Mouse (Mus musculus): ENCODE measurements around the gene Rbms1. TPM values are rescaled to one million over a fixed set of nuclear protein-coding genes. Genes with fewer than 3 reads are reported as not detected.
A peak's percentile ranks its signal among the peaks of the same experiment; 100 is the strongest.

Gene Rbms1
- total and polyA plus RNA-seq, 3 experiments, result 10.1 to 27.4 TPM; not detected in 1

GRCm38 (mm10) chr2:60816307-60816706 lies 146.7 kb downstream of the Rbms1 start:
- Histone ChIP-seq H3K9me3 (replicated peaks; ENCODE audit: insufficient read depth, low read length) (no peaks in the 10 kb centered on the region), H3K79me2 (ENCODE audit: control insufficient read depth, insufficient read depth, low read length, poor library complexity) (no peaks in the 10 kb centered on the region), H3K9ac (ENCODE audit: control insufficient read depth, low read depth, low read length, poor library complexity, severe bottlenecking) (no peak overlapping the region), H3K4me3 (ENCODE audit: control insufficient read depth in 1 of 2, insufficient read depth in 1 of 2, low read depth in 2 of 2, low read length in 2 of 2) (no peak overlapping the region), H3K4me1 (ENCODE audit: control insufficient read depth in 1 of 2, insufficient read depth in 2 of 2, low read length in 2 of 2) (no peaks in the 10 kb centered on the region; a peak in 1 of 4 replicates), H3K36me3 (ENCODE audit: control insufficient read depth in 1 of 2, insufficient read depth in 2 of 2, low read length in 2 of 2) (no peaks in the 10 kb centered on the region), H3K27me3 (ENCODE audit: control insufficient read depth in 1 of 2, insufficient read depth in 2 of 2, low read length in 2 of 2) (no peaks in the 10 kb centered on the region), H3K27ac (ENCODE audit: control insufficient read depth, low read depth, low read length) (no peak overlapping the region)
- no peak for DNase-seq (ENCODE audit: low read depth, low spot score)
- TF ChIP-seq USF1 (IDR thresholded peaks at IDR 0.05; ENCODE audit: low read depth, low read length), result no peak
- no peak for TF ChIP-seq NELFE (IDR thresholded peaks at IDR 0.05; ENCODE audit: low read depth, low read length)
- no peak for TF ChIP-seq CTCF (IDR thresholded peaks at IDR 0.05 in 2 of 3, conservative IDR thresholded peaks at IDR 0.05 in 1 of 3; ENCODE audit: control insufficient read depth in 1 of 3, insufficient read depth in 1 of 3, low read depth in 2 of 3, low read length in 3 of 3, poor library complexity in 1 of 3, severe bottlenecking in 1 of 3)
- TF ChIP-seq BHLHE40 (IDR thresholded peaks at IDR 0.05; ENCODE audit: borderline replicate concordance, low read depth, low read length), result no peak
- no peak for TF ChIP-seq ZKSCAN1 (IDR thresholded peaks at IDR 0.05; ENCODE audit: low read depth, low read length)
- TF ChIP-seq POLR2AphosphoS2 (IDR thresholded peaks at IDR 0.05; ENCODE audit: low read length), result no peak
- TF ChIP-seq TBP (IDR thresholded peaks at IDR 0.05; ENCODE audit: low read depth, low read length), result peak; percentile 82
- TF ChIP-seq ETS1 (IDR thresholded peaks at IDR 0.05; ENCODE audit: low read depth, low read length), result no peak
- TF ChIP-seq GATA1 (IDR thresholded peaks at IDR 0.05; ENCODE audit: low read depth, low read length), result 0 out of 2 replicates have a peak, but pooled peaks have one; percentile 9
- TF ChIP-seq MAFK (IDR thresholded peaks at IDR 0.05; ENCODE audit: borderline replicate concordance, low read depth, low read length), result no peak

DNA sequence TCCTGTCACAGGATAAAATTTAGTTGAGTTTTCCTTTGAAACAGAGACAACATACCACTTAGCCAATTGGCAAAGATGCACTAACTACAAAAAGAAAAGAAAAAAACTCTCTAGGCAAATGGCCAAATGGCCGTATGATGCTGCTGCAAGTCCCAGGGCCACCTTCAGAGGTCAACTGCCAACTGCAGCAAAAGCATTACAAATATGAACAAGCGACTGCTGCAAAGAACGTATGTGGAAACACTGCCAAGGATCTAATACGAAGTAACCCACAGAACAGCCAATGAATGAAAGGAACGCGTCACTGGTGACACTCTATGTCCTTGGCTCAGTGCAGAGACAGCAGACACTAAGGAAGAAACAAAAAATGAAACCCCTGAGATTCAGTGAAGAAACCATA lies 148.2 kb downstream of the Rbms1 start:
- DNase-seq (ENCODE audit: low read depth, low spot score), result no peak
- TF ChIP-seq MYB (IDR thresholded peaks at IDR 0.05; ENCODE audit: low read depth, low read length), result no peak
- no peak for TF ChIP-seq SIN3A (IDR thresholded peaks at IDR 0.05; ENCODE audit: low read length)
- TF ChIP-seq NRF1 (IDR thresholded peaks at IDR 0.05; ENCODE audit: insufficient read depth, low read depth, low read length, poor library complexity, severe bottlenecking), result no peak
- no peak for TF ChIP-seq ETS1 (IDR thresholded peaks at IDR 0.05; ENCODE audit: low read depth, low read length)
- TF ChIP-seq JUND (IDR thresholded peaks at IDR 0.05; ENCODE audit: low read depth, low read length), result no peak
- no peak for TF ChIP-seq TBP (IDR thresholded peaks at IDR 0.05; ENCODE audit: low read depth, low read length)
- TF ChIP-seq CHD2 (IDR thresholded peaks at IDR 0.05; ENCODE audit: low read length), result no peak
- TF ChIP-seq POLR2AphosphoS2 (IDR thresholded peaks at IDR 0.05; ENCODE audit: low read length), result no peak
- no peak for TF ChIP-seq GATA1 (IDR thresholded peaks at IDR 0.05; ENCODE audit: low read depth, low read length)
- no peak for TF ChIP-seq NELFE (IDR thresholded peaks at IDR 0.05; ENCODE audit: low read depth, low read length)
- no peak for TF ChIP-seq HCFC1 (IDR thresholded peaks at IDR 0.05; ENCODE audit: low read depth, low read length)
- Histone ChIP-seq H3K27me3 (ENCODE audit: control insufficient read depth in 1 of 2, insufficient read depth in 2 of 2, low read length in 2 of 2) (no peaks in the 10 kb centered on the region), H3K79me2 (ENCODE audit: control insufficient read depth, insufficient read depth, low read length, poor library complexity) (no peaks in the 10 kb centered on the region), H3K9ac (ENCODE audit: control insufficient read depth, low read depth, low read length, poor library complexity, severe bottlenecking) (no peak overlapping the region), H3K36me3 (ENCODE audit: control insufficient read depth in 1 of 2, insufficient read depth in 2 of 2, low read length in 2 of 2) (peaks cover 0 to 9% of the 10 kb centered on the region in 2 experiments; a peak in 2 of 4 replicates), H3K4me3 (ENCODE audit: control insufficient read depth in 1 of 2, insufficient read depth in 1 of 2, low read depth in 2 of 2, low read length in 2 of 2) (no peak overlapping the region), H3K27ac (ENCODE audit: control insufficient read depth, low read depth, low read length) (no peak overlapping the region), H3K9me3 (replicated peaks; ENCODE audit: insufficient read depth, low read length) (no peaks in the 10 kb centered on the region), H3K4me1 (ENCODE audit: control insufficient read depth in 1 of 2, insufficient read depth in 2 of 2, low read length in 2 of 2) (peaks cover 3 to 10% of the 10 kb centered on the region in 2 experiments; a peak in 3 of 4 replicates)
